Mouse (Mus musculus) midbrain, embryonic 11.5 days (tissue): ENCODE measurements at regions not wholly inside any gene's neighbourhood (a gene's known extent, or its start where the extent isn't known, plus 50 kb on each side); places are given as distances from the start of the nearest gene placed in this dataset.

ENCODE experiments used
- ATAC-seq: fragments of 200-750 bp; cut with Nextera tagmentation; 2 replicates; pipeline ENCODE4 v1.8.0; 2017; ENCODE audit warnings: moderate TSS enrichment, moderate library complexity; ENCODE audit not compliant: low FRiP score
- DNase-seq: peaks from one replicate; pipeline ENCODE4 v3.0.0; 2015; ENCODE audit warnings: low spot score; ENCODE audit errors: missing footprints
- H3K27ac ChIP-seq: fragments of 300-500 bp; sonication (generic); 2 replicates; pipeline ENCODE4 v1.5.1; 2014; ENCODE audit warnings: low read depth, low read length
- H3K27me3 ChIP-seq: fragments of 300-500 bp; sonication (generic); 2 replicates; pipeline ENCODE4 v1.6.1; 2014; ENCODE audit warnings: mild to moderate bottlenecking, low read length, moderate library complexity, mixed read lengths; ENCODE audit not compliant: control insufficient read depth, insufficient read depth
- H3K36me3 ChIP-seq: fragments of 300-500 bp; sonication (generic); 2 replicates; pipeline ENCODE4 v1.6.1; 2014; ENCODE audit warnings: mild to moderate bottlenecking, low read length, moderate library complexity, mixed read lengths; ENCODE audit not compliant: control insufficient read depth, insufficient read depth
- H3K4me1 ChIP-seq: fragments of 300-500 bp; sonication (generic); 2 replicates; pipeline ENCODE4 v1.6.1; 2014; ENCODE audit warnings: low read length; ENCODE audit not compliant: control insufficient read depth, insufficient read depth
- H3K4me2 ChIP-seq: fragments of 300-500 bp; sonication (generic); 2 replicates; pipeline ENCODE4 v1.6.1; 2014; ENCODE audit warnings: mild to moderate bottlenecking, moderate library complexity
- H3K4me3 ChIP-seq: fragments of 300-500 bp; sonication (generic); 2 replicates; pipeline ENCODE4 v1.5.1; 2014; ENCODE audit warnings: low read depth, low read length
- H3K9ac ChIP-seq: fragments of 300-500 bp; sonication (generic); 2 replicates; pipeline ENCODE4 v1.6.1; 2014; ENCODE audit warnings: low read length
- H3K9me3 ChIP-seq: fragments of 300-500 bp; sonication (generic); 2 replicates; pipeline ENCODE4 v1.6.1; 2016; ENCODE audit warnings: low read length; ENCODE audit not compliant: control insufficient read depth
- WGBS: fragments of 180-500 bp; shearing (Covaris S2); extraction: QIAGEN DNeasy Blood & Tissue Kit; methylation state at CpG from one replicate; pipeline ENCODE4 v1.1.7; 2014; 5-methylcytosine and 5-hydroxymethylcytosine counted together

- Histone ChIP-seq H3K4me3 (no peak overlapping the region), H3K9ac (no peak overlapping the region), H3K9me3 (no peaks in the 10 kb centered on the region), H3K27me3 (no peaks in the 10 kb centered on the region), H3K4me2 (no peak overlapping the region), H3K27ac (no peak overlapping the region), H3K36me3 (no peaks in the 10 kb centered on the region), H3K4me1 (peaks cover 4% of the 10 kb centered on the region)
- 70% methylated on average over 14 of the region's 14 CpGs for WGBS
- DNase-seq (no peak), ATAC-seq (no peak)
These were observed 258.6 kb downstream of the Epha4 start for GRCm38 (mm10) chr1:77256115-77256842.

- no peaks in the 10 kb centered on the region for H3K36me3 ChIP-seq
- H3K4me2 ChIP-seq: no peak overlapping the region
- H3K9me3 ChIP-seq: no peaks in the 10 kb centered on the region
- DNase-seq: no peak
- no peak for ATAC-seq
- H3K9ac ChIP-seq: no peak overlapping the region
- WGBS: 56% methylated on average over 7 of the region's 7 CpGs
- peaks cover 4% of the 10 kb centered on the region for H3K4me1 ChIP-seq
- H3K27ac ChIP-seq: no peak overlapping the region
- no peak overlapping the region for H3K4me3 ChIP-seq
- no peaks in the 10 kb centered on the region for H3K27me3 ChIP-seq
These were observed 256.1 kb downstream of the Epha4 start for GRCm38 (mm10) chr1:77258730-77259310.

- no peak for DNase-seq
These were observed 255.1 kb downstream of the Epha4 start for GRCm38 (mm10) chr1:77259789-77260188.

GRCm38 (mm10) chr1:77261678-77262077 lies 253.2 kb downstream of the Epha4 start:
- H3K4me3 ChIP-seq: no peak overlapping the region
- no peaks in the 10 kb centered on the region for H3K36me3 ChIP-seq
- DNase-seq (no peak), ATAC-seq (no peak)
- no peaks in the 10 kb centered on the region for H3K27me3 ChIP-seq
- 90% methylated on average over 4 of the region's 4 CpGs for WGBS
- no peak overlapping the region for H3K27ac ChIP-seq
- H3K4me2 ChIP-seq: no peak overlapping the region
- H3K9me3 ChIP-seq: no peaks in the 10 kb centered on the region
- H3K4me1 ChIP-seq: peaks cover 4% of the 10 kb centered on the region
- no peak overlapping the region for H3K9ac ChIP-seq

More at GRCm38 (mm10) chr1:77259789-77260188, 255.1 kb downstream of the Epha4 start:
- ATAC-seq: no peak
- H3K4me1 ChIP-seq: peaks cover 4% of the 10 kb centered on the region
- no peak overlapping the region; the same call in 1 of the 2 replicates for H3K4me3 ChIP-seq
- H3K4me2 ChIP-seq: peak overlapping the region; percentile 27
- H3K27me3 ChIP-seq: no peaks in the 10 kb centered on the region
- H3K9ac ChIP-seq: 0 out of 2 replicates have a peak overlapping the region, but pooled peaks have one; percentile 20
- 19% methylated on average over 11 of the region's 11 CpGs for WGBS
- no peaks in the 10 kb centered on the region for H3K9me3 ChIP-seq
- H3K27ac ChIP-seq: no peak overlapping the region
- H3K36me3 ChIP-seq: no peaks in the 10 kb centered on the region

GRCm38 (mm10) chr1:77265677-77266076 lies 249.2 kb downstream of the Epha4 start:
- 68% methylated on average over 8 of the region's 8 CpGs for WGBS
- H3K4me2 ChIP-seq: no peak overlapping the region
- H3K9me3 ChIP-seq: no peaks in the 10 kb centered on the region
- no peak overlapping the region for H3K9ac ChIP-seq
- H3K27ac ChIP-seq: no peak overlapping the region
- DNase-seq (no peak), ATAC-seq (no peak)
- no peaks in the 10 kb centered on the region for H3K4me1 ChIP-seq
- H3K36me3 ChIP-seq: no peaks in the 10 kb centered on the region
- no peaks in the 10 kb centered on the region for H3K27me3 ChIP-seq
- no peak overlapping the region for H3K4me3 ChIP-seq

- Histone ChIP-seq H3K27ac (no peak overlapping the region), H3K9me3 (no peaks in the 10 kb centered on the region), H3K36me3 (no peaks in the 10 kb centered on the region), H3K4me3 (no peak overlapping the region), H3K4me1 (no peaks in the 10 kb centered on the region), H3K4me2 (no peak overlapping the region), H3K9ac (no peak overlapping the region), H3K27me3 (no peaks in the 10 kb centered on the region)
- WGBS: 91% methylated on average over 4 of the region's 4 CpGs
- peak; percentile 14 for DNase-seq
- no peak for ATAC-seq
These were observed 247.4 kb downstream of the Epha4 start for GRCm38 (mm10) chr1:77267311-77268003.

- Histone ChIP-seq H3K36me3 (no peaks in the 10 kb centered on the region), H3K4me1 (no peaks in the 10 kb centered on the region), H3K27me3 (no peaks in the 10 kb centered on the region), H3K4me3 (no peak overlapping the region), H3K9me3 (no peaks in the 10 kb centered on the region), H3K4me2 (no peak overlapping the region), H3K27ac (no peak overlapping the region), H3K9ac (no peak overlapping the region)
- 89% methylated on average over 9 of the region's 9 CpGs for WGBS
- ATAC-seq (no peak), DNase-seq (peak; percentile 60)
These were observed 239.6 kb downstream of the Epha4 start for GRCm38 (mm10) chr1:77275297-77275696.

GRCm38 (mm10) chr1:77279566-77279965 lies 235.3 kb downstream of the Epha4 start:
- H3K4me1 ChIP-seq: no peaks in the 10 kb centered on the region
- H3K9me3 ChIP-seq: no peaks in the 10 kb centered on the region
- H3K27ac ChIP-seq: no peak overlapping the region
- H3K36me3 ChIP-seq: no peaks in the 10 kb centered on the region
- ATAC-seq: no peak
- no peak overlapping the region for H3K4me3 ChIP-seq
- H3K4me2 ChIP-seq: no peak overlapping the region
- H3K9ac ChIP-seq: no peak overlapping the region
- WGBS: 78% methylated on average over 7 of the region's 7 CpGs
- peak; percentile 10 for DNase-seq
- no peaks in the 10 kb centered on the region for H3K27me3 ChIP-seq
